Mouse (Mus musculus): ENCODE data around the gene Cacna2d3. TPM values are rescaled to one million over a fixed set of nuclear protein-coding genes. Genes with fewer than 3 reads are reported as not detected.

Cacna2d3 gene
- total and polyA plus RNA-seq, 3 experiments, result not detected

GRCm38 (mm10) chr14:29021295-29021694 is 700.4 kb downstream of the Cacna2d3 start:
- H3K4me3 ChIP-seq (ENCODE audit: control insufficient read depth in 1 of 2, insufficient read depth in 1 of 2, low read depth in 2 of 2, low read length in 2 of 2), result no peak overlapping the region
- H3K79me2 ChIP-seq (ENCODE audit: control insufficient read depth, insufficient read depth, low read length, poor library complexity), result no peaks in the 10 kb centered on the region
- H3K36me3 ChIP-seq (ENCODE audit: control insufficient read depth in 1 of 2, insufficient read depth in 2 of 2, low read length in 2 of 2), result no peaks in the 10 kb centered on the region
- H3K4me1 ChIP-seq (ENCODE audit: control insufficient read depth in 1 of 2, insufficient read depth in 2 of 2, low read length in 2 of 2), result no peaks in the 10 kb centered on the region
- H3K9me3 ChIP-seq (replicated peaks; ENCODE audit: insufficient read depth, low read length), result no peaks in the 10 kb centered on the region; the same call in 1 of the 2 replicates
- DNase-seq (ENCODE audit: low read depth, low spot score), result no peak
- H3K27ac ChIP-seq (ENCODE audit: control insufficient read depth, low read depth, low read length), result no peak overlapping the region
- no peaks in the 10 kb centered on the region for H3K27me3 ChIP-seq (ENCODE audit: control insufficient read depth in 1 of 2, insufficient read depth in 2 of 2, low read length in 2 of 2)
- H3K9ac ChIP-seq (ENCODE audit: control insufficient read depth, low read depth, low read length, poor library complexity, severe bottlenecking), result no peak overlapping the region
- TF ChIP-seq ZMIZ1 (IDR thresholded peaks at IDR 0.05; ENCODE audit: low read depth, low read length) (no peak), MYB (IDR thresholded peaks at IDR 0.05; ENCODE audit: low read depth, low read length) (no peak), KAT2A (conservative IDR thresholded peaks at IDR 0.05; ENCODE audit: low read depth, low read length) (no peak), GATA1 (IDR thresholded peaks at IDR 0.05; ENCODE audit: low read depth, low read length) (no peak), BHLHE40 (IDR thresholded peaks at IDR 0.05; ENCODE audit: borderline replicate concordance, low read depth, low read length) (no peak), CHD2 (IDR thresholded peaks at IDR 0.05; ENCODE audit: low read length) (no peak)

GRCm38 (mm10) chr14:29018316-29019000 is 703.2 kb downstream of the Cacna2d3 start:
- Histone ChIP-seq H3K27me3 (ENCODE audit: control insufficient read depth in 1 of 2, insufficient read depth in 2 of 2, low read length in 2 of 2) (no peaks in the 10 kb centered on the region), H3K79me2 (ENCODE audit: control insufficient read depth, insufficient read depth, low read length, poor library complexity) (no peaks in the 10 kb centered on the region), H3K9ac (ENCODE audit: control insufficient read depth, low read depth, low read length, poor library complexity, severe bottlenecking) (no peak overlapping the region), H3K4me1 (ENCODE audit: control insufficient read depth in 1 of 2, insufficient read depth in 2 of 2, low read length in 2 of 2) (no peaks in the 10 kb centered on the region), H3K27ac (ENCODE audit: control insufficient read depth, low read depth, low read length) (no peak overlapping the region), H3K4me3 (ENCODE audit: control insufficient read depth in 1 of 2, insufficient read depth in 1 of 2, low read depth in 2 of 2, low read length in 2 of 2) (no peak overlapping the region), H3K9me3 (replicated peaks; ENCODE audit: insufficient read depth, low read length) (no peaks in the 10 kb centered on the region; the same call in 1 of the 2 replicates), H3K36me3 (ENCODE audit: control insufficient read depth in 1 of 2, insufficient read depth in 2 of 2, low read length in 2 of 2) (no peaks in the 10 kb centered on the region)
- no peak for TF ChIP-seq ETS1 (IDR thresholded peaks at IDR 0.05; ENCODE audit: low read depth, low read length)
- TF ChIP-seq MAFK (IDR thresholded peaks at IDR 0.05; ENCODE audit: borderline replicate concordance, low read depth, low read length), result no peak
- TF ChIP-seq MEF2A (IDR thresholded peaks at IDR 0.05; ENCODE audit: extremely low read depth, insufficient replicate concordance, low read depth, low read length, poor library complexity, severe bottlenecking), result no peak
- no peak for TF ChIP-seq ELF1 (IDR thresholded peaks at IDR 0.05; ENCODE audit: low read depth, low read length)
- no peak for TF ChIP-seq USF1 (IDR thresholded peaks at IDR 0.05; ENCODE audit: low read depth, low read length)
- TF ChIP-seq SIN3A (IDR thresholded peaks at IDR 0.05; ENCODE audit: low read length), result no peak
- no peak for TF ChIP-seq ZMIZ1 (IDR thresholded peaks at IDR 0.05; ENCODE audit: low read depth, low read length)
- TF ChIP-seq MYB (IDR thresholded peaks at IDR 0.05; ENCODE audit: low read depth, low read length), result no peak
- no peak for TF ChIP-seq MYC (IDR thresholded peaks at IDR 0.05; ENCODE audit: low read depth, low read length)
- no peak for TF ChIP-seq UBTF (IDR thresholded peaks at IDR 0.05; ENCODE audit: borderline replicate concordance, insufficient read depth, low read depth, low read length)
- TF ChIP-seq EP300 (IDR thresholded peaks at IDR 0.05; ENCODE audit: low read depth in 1 of 2, low read length in 2 of 2), result no peak
- no peak for TF ChIP-seq RCOR1 (IDR thresholded peaks at IDR 0.05; ENCODE audit: low read depth, low read length)
- TF ChIP-seq TAL1 (IDR thresholded peaks at IDR 0.05; ENCODE audit: low read length), result no peak
- no peak for TF ChIP-seq TBP (IDR thresholded peaks at IDR 0.05; ENCODE audit: low read depth, low read length)
- no peak for TF ChIP-seq ZC3H11A (IDR thresholded peaks at IDR 0.05; ENCODE audit: low read depth, low read length)
- no peak for DNase-seq (ENCODE audit: low read depth, low spot score)

Measured in MEL (cell line).